Mouse (Mus musculus): ENCODE data around the gene Mmp21. TPM values are rescaled to one million over a fixed set of nuclear protein-coding genes. Genes with fewer than 3 reads are reported as not detected.

Mmp21 gene
- total and polyA plus RNA-seq, 3 experiments, result 0.17 TPM; not detected in 2

- Histone ChIP-seq H3K27me3 (replicated peaks) (no peaks in the 10 kb centered on the region), H3K79me2 (replicated peaks; ENCODE audit: control insufficient read depth, extremely low read depth, insufficient read depth, poor library complexity, severe bottlenecking) (no peaks in the 10 kb centered on the region), H3K9ac (ENCODE audit: insufficient read depth, low read depth) (no peak overlapping the region), H3K27ac (ENCODE audit: insufficient read depth, low read depth) (no peak overlapping the region), H3K4me3 (replicated peaks in 1 of 3; ENCODE audit: low read depth in 2 of 3, low read length in 2 of 3, poor library complexity in 1 of 3) (no peak overlapping the region), H3K4me1 (ENCODE audit: control insufficient read depth in 1 of 2, insufficient read depth in 2 of 2) (no peaks in the 10 kb centered on the region), H3K36me3 (replicated peaks in 1 of 2; ENCODE audit: control insufficient read depth in 1 of 2, insufficient read depth in 1 of 2, low read length in 1 of 2) (peaks cover 44 to 60% of the 10 kb centered on the region in 2 experiments), H3K4me2 (ENCODE audit: insufficient read depth, low read depth, poor library complexity, severe bottlenecking) (no peak overlapping the region), H3K9me3 (replicated peaks; ENCODE audit: low read length) (no peaks in the 10 kb centered on the region)
- in situ Hi-C loops (cut with MboI; ENCODE audit: low pct_ligation_motif_present, low pct_unique_long_range_greater_than_20kb, low sequenced_read_pairs) (no loop called here), dilution Hi-C loops (cut with MboI; ENCODE audit: extremely low pct_ligation_motif_present, extremely low pct_unique_long_range_greater_than_20kb, low sequenced_read_pairs) (no loop called here)
- DNase-seq (ENCODE audit: extremely low read depth), result no peak
- TF ChIP-seq TCF12 (IDR thresholded peaks at IDR 0.05; ENCODE audit: low read depth, low read length), result no peak
- no peak for TF ChIP-seq NRF1 (IDR thresholded peaks at IDR 0.05; ENCODE audit: low read depth, low read length)
- TF ChIP-seq POLR2A (IDR thresholded peaks at IDR 0.05; ENCODE audit: low read depth, low read length), result no peak
- no peak for TF ChIP-seq MEF2A (IDR thresholded peaks at IDR 0.05; ENCODE audit: borderline replicate concordance, low read depth, low read length)
- no peak for TF ChIP-seq RCOR1 (conservative IDR thresholded peaks at IDR 0.05; ENCODE audit: low read depth, low read length)
- TF ChIP-seq TBP (conservative IDR thresholded peaks at IDR 0.05; ENCODE audit: low read depth, low read length), result no peak
- TF ChIP-seq JUND (conservative IDR thresholded peaks at IDR 0.05; ENCODE audit: low read depth, low read length), result no peak
- no peak for TF ChIP-seq BHLHE40 (IDR thresholded peaks at IDR 0.05; ENCODE audit: low read depth, low read length)
- no peak for TF ChIP-seq UBTF (IDR thresholded peaks at IDR 0.05; ENCODE audit: low read depth, low read length)
- TF ChIP-seq MYC (IDR thresholded peaks at IDR 0.05; ENCODE audit: low read depth, low read length), result no peak
- TF ChIP-seq CHD1 (IDR thresholded peaks at IDR 0.05; ENCODE audit: low read depth, low read length), result no peak
- no peak for TF ChIP-seq HCFC1 (IDR thresholded peaks at IDR 0.05; ENCODE audit: low read depth, low read length)
- no peak for TF ChIP-seq ETS1 (conservative IDR thresholded peaks at IDR 0.05; ENCODE audit: low read depth, low read length)
- no peak for TF ChIP-seq ELF1 (IDR thresholded peaks at IDR 0.05; ENCODE audit: low read depth, low read length)
These were observed 45.7 kb upstream of the Mmp21 start for GRCm38 (mm10) chr7:133725571-133725970.

- Histone ChIP-seq H3K27me3 (replicated peaks) (no peaks in the 10 kb centered on the region), H3K4me2 (ENCODE audit: insufficient read depth, low read depth, poor library complexity, severe bottlenecking) (no peak overlapping the region), H3K9me3 (replicated peaks; ENCODE audit: low read length) (no peaks in the 10 kb centered on the region), H3K36me3 (replicated peaks in 1 of 2; ENCODE audit: control insufficient read depth in 1 of 2, insufficient read depth in 1 of 2, low read length in 1 of 2) (peaks cover 51 to 67% of the 10 kb centered on the region in 2 experiments), H3K79me2 (replicated peaks; ENCODE audit: control insufficient read depth, extremely low read depth, insufficient read depth, poor library complexity, severe bottlenecking) (no peaks in the 10 kb centered on the region), H3K27ac (ENCODE audit: insufficient read depth, low read depth) (no peak overlapping the region), H3K4me1 (ENCODE audit: control insufficient read depth in 1 of 2, insufficient read depth in 2 of 2) (no peaks in the 10 kb centered on the region), H3K9ac (ENCODE audit: insufficient read depth, low read depth) (no peak overlapping the region), H3K4me3 (replicated peaks in 1 of 3; ENCODE audit: low read depth in 2 of 3, low read length in 2 of 3, poor library complexity in 1 of 3) (no peak overlapping the region)
- no peak for DNase-seq (ENCODE audit: extremely low read depth)
- no peak for TF ChIP-seq MAX (IDR thresholded peaks at IDR 0.05; ENCODE audit: low read length)
- TF ChIP-seq SMC3 (IDR thresholded peaks at IDR 0.05; ENCODE audit: low read depth, low read length), result no peak
- TF ChIP-seq TCF12 (IDR thresholded peaks at IDR 0.05; ENCODE audit: low read depth, low read length), result no peak
- no peak for TF ChIP-seq EP300 (IDR thresholded peaks at IDR 0.05; ENCODE audit: low read length)
- TF ChIP-seq JUND (conservative IDR thresholded peaks at IDR 0.05; ENCODE audit: low read depth, low read length), result no peak
- no peak for TF ChIP-seq MAFK (IDR thresholded peaks at IDR 0.05; ENCODE audit: insufficient replicate concordance, low read length)
- TF ChIP-seq BHLHE40 (IDR thresholded peaks at IDR 0.05; ENCODE audit: low read depth, low read length), result no peak
- TF ChIP-seq CHD2 (IDR thresholded peaks at IDR 0.05; ENCODE audit: low read length), result no peak
- TF ChIP-seq NELFE (IDR thresholded peaks at IDR 0.05; ENCODE audit: low read depth, low read length), result no peak
- no peak for TF ChIP-seq MEF2A (IDR thresholded peaks at IDR 0.05; ENCODE audit: borderline replicate concordance, low read depth, low read length)
- TF ChIP-seq HCFC1 (IDR thresholded peaks at IDR 0.05; ENCODE audit: low read depth, low read length), result no peak
- no peak for TF ChIP-seq POLR2A (IDR thresholded peaks at IDR 0.05; ENCODE audit: low read depth, low read length)
- TF ChIP-seq JUN (IDR thresholded peaks at IDR 0.05; ENCODE audit: insufficient read depth, low read depth, low read length), result no peak
- no peak for TF ChIP-seq ETS1 (conservative IDR thresholded peaks at IDR 0.05; ENCODE audit: low read depth, low read length)
- TF ChIP-seq SIN3A (IDR thresholded peaks at IDR 0.05; ENCODE audit: low read length), result no peak
- no peak for TF ChIP-seq IRF4 (IDR thresholded peaks at IDR 0.05; ENCODE audit: low read depth, low read length)
- no peak for TF ChIP-seq MYC (IDR thresholded peaks at IDR 0.05; ENCODE audit: low read depth, low read length)
- TF ChIP-seq CTCF (conservative IDR thresholded peaks at IDR 0.05 in 1 of 2, IDR thresholded peaks at IDR 0.05 in 1 of 2; ENCODE audit: low read depth in 2 of 2, low read length in 2 of 2), result no peak
- TF ChIP-seq MAZ (IDR thresholded peaks at IDR 0.05; ENCODE audit: low read depth, low read length), result no peak
- TF ChIP-seq KAT2A (IDR thresholded peaks at IDR 0.05; ENCODE audit: insufficient replicate concordance, low read length), result no peak
- in situ Hi-C loops (cut with MboI; ENCODE audit: low pct_ligation_motif_present, low pct_unique_long_range_greater_than_20kb, low sequenced_read_pairs) (no loop called here), dilution Hi-C loops (cut with MboI; ENCODE audit: extremely low pct_ligation_motif_present, extremely low pct_unique_long_range_greater_than_20kb, low sequenced_read_pairs) (no loop called here)
These were observed 45.0 kb upstream of the Mmp21 start for GRCm38 (mm10) chr7:133724844-133725243.

Measured in CH12.LX (cell line).